Mouse (Mus musculus) cerebellum, postnatal 10 days (tissue): Measurements from ENCODE around the gene Tas1r1.

Experiments
- DNase-seq, 2 experiments: peaks; one replicate each; pipeline ENCODE4 v3.0.0; 2021; ENCODE audit warnings: mixed read lengths in 2 of 2

Gene Tas1r1

GRCm38 (mm10) chr4:152038225-152038984 lies at the start of gene Tas1r1:
Gene Tas1r1, minus strand, starts transcription at chr4:152038568.
- peak; percentile 44 to 51 for DNase-seq

GRCm38 (mm10) chr4:152088133-152088532 lies 49.8 kb upstream of the Tas1r1 start:
- no peak for DNase-seq

GRCm38 (mm10) chr4:152087211-152088081 lies 49.1 kb upstream of the Tas1r1 start:
- no peak for DNase-seq

- DNase-seq, result peak in 1 of 2 experiments; percentile 45
These were observed 48.3 kb upstream of the Tas1r1 start for GRCm38 (mm10) chr4:152086505-152087210.

- DNase-seq, result no peak
These were observed 46.2 kb upstream of the Tas1r1 start for GRCm38 (mm10) chr4:152084616-152085015.

- DNase-seq, result no peak
These were observed 45.3 kb upstream of the Tas1r1 start for GRCm38 (mm10) chr4:152083611-152084220.

GRCm38 (mm10) chr4:152079931-152080330 lies 41.6 kb upstream of the Tas1r1 start:
- DNase-seq, result peak in 1 of 2 experiments; percentile 40

GRCm38 (mm10) chr4:152079261-152079660 lies 40.9 kb upstream of the Tas1r1 start:
- no peak for DNase-seq

- peak in 1 of 2 experiments; percentile 41 for DNase-seq
These were observed 39.8 kb upstream of the Tas1r1 start for GRCm38 (mm10) chr4:152078105-152078530.

GRCm38 (mm10) chr4:152077191-152077590 lies 38.8 kb upstream of the Tas1r1 start:
- DNase-seq, result no peak

GRCm38 (mm10) chr4:152074548-152074947 lies 36.2 kb upstream of the Tas1r1 start:
- no peak for DNase-seq

GRCm38 (mm10) chr4:152073715-152074114 lies 35.3 kb upstream of the Tas1r1 start:
- DNase-seq, result peak in 1 of 2 experiments; percentile 29

- peak in 1 of 2 experiments; percentile 34 for DNase-seq
These were observed 34.3 kb upstream of the Tas1r1 start for GRCm38 (mm10) chr4:152072655-152073054.

GRCm38 (mm10) chr4:152072121-152072601 lies 33.8 kb upstream of the Tas1r1 start, which contains the start of gene Plekhg5:
Gene Plekhg5, plus strand, starts transcription at chr4:152072498.
- peak; percentile 65 to 82 for DNase-seq

- no peak for DNase-seq
These were observed 32.4 kb upstream of the Tas1r1 start for GRCm38 (mm10) chr4:152070494-152071396.

- no peak for DNase-seq
These were observed 30.9 kb upstream of the Tas1r1 start for GRCm38 (mm10) chr4:152069245-152069644.

- DNase-seq, result no peak
These were observed 29.9 kb upstream of the Tas1r1 start for GRCm38 (mm10) chr4:152068166-152068724.

- DNase-seq, result no peak
These were observed 28.9 kb upstream of the Tas1r1 start for GRCm38 (mm10) chr4:152067280-152067679.

GRCm38 (mm10) chr4:152062390-152063110 lies 24.2 kb upstream of the Tas1r1 start:
- DNase-seq, result peak in 1 of 2 experiments; percentile 33

GRCm38 (mm10) chr4:152044609-152045008 lies 6.2 kb upstream of the Tas1r1 start:
- DNase-seq, result no peak
